ENCODE assay signal across 28 mouse cellular contexts in genomic region chr1:182550761-182551160, GRCm38 (mm10). TPM values are rescaled to one million over a fixed set of nuclear protein-coding genes. Genes with fewer than 3 reads are reported as not detected.
A peak's percentile ranks its signal among the peaks of the same experiment; 100 is the strongest.
DNase-seq lines count a peak whose midpoint lies in the region; ATAC-seq and TF ChIP-seq lines count a peak whose summit lies in the region.
"Had no signal": no experiment of that assay in that cellular context is flagged by ENCODE, and none has a peak within 500 bp of the region (broad histone marks: within the 10 kb centered on the region; RNA-seq: fewer than 3 reads in every experiment).

No protein-coding gene starts in this region.

- intact Hi-C loops in gastrocnemius, adult 2 months (cut with DNase I): no loop called here
- intact Hi-C loops in gastrocnemius, postnatal 14 days (cut with DNase I; ENCODE audit: low total_unique reads): loop anchor here (10.0 kb wide), 2 partner anchors 394 to 684 kb away; no protein-coding TSS in a partner anchor

- no peaks in the 10 kb centered on the region for H3K27me3 ChIP-seq in forebrain, embryonic 11.5 days (ENCODE audit: control insufficient read depth, insufficient read depth, low read length)
- peaks cover 4% of the 10 kb centered on the region; the same call in 1 of the 2 replicates for H3K27me3 ChIP-seq in forebrain, embryonic 10.5 days (ENCODE audit: poor library complexity, severe bottlenecking)
- H3K27me3 ChIP-seq: CH12.LX; embryonic facial prominence, embryonic 13.5 days; embryonic facial prominence, embryonic 15.5 days had no signal

- H3K4me3 ChIP-seq in forebrain, embryonic 11.5 days (ENCODE audit: low read depth, low read length): no peak overlapping the region
- no peak overlapping the region for H3K4me3 ChIP-seq in forebrain, embryonic 10.5 days
- H3K4me3 ChIP-seq in gastrocnemius, adult 2 months: no peak overlapping the region
- H3K4me3 ChIP-seq: embryonic facial prominence, embryonic 13.5 days; embryonic facial prominence, embryonic 15.5 days; erythroblast, embryonic 14.5 days; forebrain, embryonic 12.5 days had no signal

- no peak overlapping the region for H3K4me2 ChIP-seq in forebrain, embryonic 11.5 days (ENCODE audit: low read depth, low read length, severe bottlenecking)
- H3K4me2 ChIP-seq: embryonic facial prominence, embryonic 13.5 days; embryonic facial prominence, embryonic 15.5 days; forebrain, embryonic 12.5 days had no signal

- H3K36me3 ChIP-seq in forebrain, embryonic 11.5 days (ENCODE audit: control insufficient read depth, insufficient read depth, low read length): no peaks in the 10 kb centered on the region
- no peaks in the 10 kb centered on the region for H3K36me3 ChIP-seq in forebrain, embryonic 10.5 days (replicated peaks)
- H3K36me3 ChIP-seq: embryonic facial prominence, embryonic 13.5 days; embryonic facial prominence, embryonic 15.5 days; forebrain, embryonic 12.5 days; G1E had no signal

- H3K4me1 ChIP-seq in forebrain, embryonic 11.5 days (replicated peaks; ENCODE audit: control insufficient read depth, insufficient read depth, low read length): no peaks in the 10 kb centered on the region
- no peaks in the 10 kb centered on the region for H3K4me1 ChIP-seq in forebrain, embryonic 10.5 days
- H3K4me1 ChIP-seq: embryonic facial prominence, embryonic 15.5 days; forebrain, embryonic 12.5 days had no signal

- H3K27ac ChIP-seq in forebrain, embryonic 11.5 days (ENCODE audit: low read depth, low read length): no peak overlapping the region
- no peak overlapping the region for H3K27ac ChIP-seq in forebrain, embryonic 10.5 days
- H3K27ac ChIP-seq in gastrocnemius, adult 2 months: no peak overlapping the region
- H3K27ac ChIP-seq: embryonic facial prominence, embryonic 13.5 days; embryonic facial prominence, embryonic 15.5 days; forebrain, embryonic 12.5 days had no signal

- ATAC-seq in forebrain, embryonic 11.5 days (replicated peaks; ENCODE audit: low FRiP score): no peak
- ATAC-seq: CD4-positive, CD25-positive, alpha-beta regulatory T cell, adult 4 months; forebrain, embryonic 14.5 days; forebrain, embryonic 16.5 days had no signal

- 82% methylated on average over 8 of the region's 8 CpGs for WGBS in forebrain, embryonic 11.5 days
- WGBS in forebrain, embryonic 10.5 days: 87% methylated on average over 8 of the region's 8 CpGs

- no peaks in the 10 kb centered on the region for H3K9me3 ChIP-seq in forebrain, embryonic 11.5 days (ENCODE audit: control insufficient read depth, low read length)
- peaks cover 14% of the 10 kb centered on the region for H3K9me3 ChIP-seq in forebrain, embryonic 10.5 days
- H3K9me3 ChIP-seq: embryonic facial prominence, embryonic 15.5 days had no signal

- no peak overlapping the region for H3K9ac ChIP-seq in forebrain, embryonic 11.5 days (ENCODE audit: low read length)
- H3K9ac ChIP-seq: embryonic facial prominence, embryonic 13.5 days; embryonic facial prominence, embryonic 15.5 days; forebrain, embryonic 12.5 days had no signal

- peak; percentile 36 for DNase-seq in forebrain, embryonic 11.5 days (ENCODE audit: low spot score)
- no peak for DNase-seq in forebrain, embryonic 10.5 days (ENCODE audit: extremely low spot score, low spot score)
- DNase-seq in gastrocnemius, adult 2 months: peak; percentile 61
- DNase-seq in gastrocnemius, postnatal 14 days: no peak
- peak; percentile 90 for DNase-seq in heart, adult 11 months
- DNase-seq in heart, postnatal 4 days: no peak
- DNase-seq in NIH3T3 (ENCODE audit: low read depth): peak; percentile 49
- DNase-seq: adrenal gland, adult 2 months; adrenal gland, postnatal 10 days; adrenal gland, postnatal 25 days; B cell, adult 2 months; cerebellum, adult 11 months; cerebellum, adult 18-20 months; cerebellum, adult 8-10 months; cerebellum, adult 9-11 months; cerebellum, postnatal 14 days; cerebellum, postnatal 36 days; embryo, embryonic 11 days had no signal

- no peak for TF ChIP-seq CTCF in gastrocnemius, adult 2 months (IDR thresholded peaks at IDR 0.05)

RNA-seq across cellular contexts. Expression of gene Capn8, which starts 14.0 kb away (rescaled TPM):
- 0.08 TPM in 1 of 2 replicates, not detected in the other for polyA plus RNA-seq in forebrain, embryonic 11.5 days (2014; fragmentation: Nextera tagmentation; extraction: Ambion mirVana)
- not detected in 2 replicates for polyA plus RNA-seq in forebrain, embryonic 10.5 days (2016; fragmentation: Nextera tagmentation; extraction: Ambion mirVana)
- total RNA-seq in gastrocnemius, adult 2 months (2021): not detected
- total RNA-seq in gastrocnemius, postnatal 14 days (2021): not detected
- not detected for total RNA-seq in heart, postnatal 4 days (2021)
- total RNA-seq: adrenal gland, postnatal 10 days; CH12.LX; G1E had no signal
- polyA plus RNA-seq: adrenal gland, adult 2 months; CD4-positive, CD25-positive, alpha-beta regulatory T cell, adult 4 months; embryonic facial prominence, embryonic 11.5 days; embryonic facial prominence, embryonic 13.5 days; erythroblast, embryonic 14.5 days; G1E had no signal

RNA-seq across cellular contexts. Expression of gene Capn2, which starts 33.4 kb away (rescaled TPM):
- polyA plus RNA-seq in forebrain, embryonic 11.5 days (2014; fragmentation: Nextera tagmentation; extraction: Ambion mirVana): 90.8 and 91.6 TPM in 2 replicates
- polyA plus RNA-seq in forebrain, embryonic 10.5 days (2016; fragmentation: Nextera tagmentation; extraction: Ambion mirVana): 71.5 and 71.8 TPM in 2 replicates
- 10 to 100 TPM; 46.7 to 55.3 TPM for total RNA-seq in gastrocnemius, adult 2 months (2021)
- total RNA-seq in gastrocnemius, postnatal 14 days (2021): 10 to 100 TPM; 60.2 to 70.7 TPM
- 10 to 100 TPM; 86.6 to 89.9 TPM for total RNA-seq in heart, postnatal 4 days (2021)
- polyA plus RNA-seq: G1E had no signal

Comparison
In these comparisons a context has a peak if more than half of its experiments do, and no peak if none do; other contexts are left out.
1. DNase-seq: peak in forebrain, embryonic 11.5 days (single experiment), gastrocnemius, adult 2 months (single experiment), heart, adult 11 months (single experiment) and NIH3T3 (single experiment); none in forebrain, embryonic 10.5 days (single experiment), gastrocnemius, postnatal 14 days (single experiment) and heart, postnatal 4 days (single experiment).